Mouse (Mus musculus) liver, postnatal 0 days (tissue): ENCODE measurements around the gene Prkca. TPM values are rescaled to one million over a fixed set of nuclear protein-coding genes. Genes with fewer than 3 reads are reported as not detected.

Experiments
- ATAC-seq: fragments of 200-750 bp; cut with Nextera tagmentation; 2 replicates; pipeline ENCODE4 v1.8.0; 2017; ENCODE audit warnings: mild to moderate bottlenecking, moderate library complexity
- DNase-seq: peaks from one replicate; pipeline ENCODE4 v3.0.0-alpha.2; 2016
- H3K27ac ChIP-seq: fragments of 300-500 bp; sonication (generic); 2 replicates; pipeline ENCODE4 v1.5.1; 2014; ENCODE audit warnings: antibody characterized with exemption, moderate library complexity, mild to moderate bottlenecking, low read depth
- H3K27me3 ChIP-seq: fragments of 300-500 bp; sonication (generic); 2 replicates; pipeline ENCODE4 v1.6.1; 2014; ENCODE audit warnings: low read length, control low read depth, mixed read lengths; ENCODE audit not compliant: insufficient read depth
- H3K36me3 ChIP-seq: fragments of 300-500 bp; sonication (generic); replicated peaks from 2 replicates; pipeline ENCODE4 v1.6.1; 2014; ENCODE audit warnings: mild to moderate bottlenecking, control low read depth, low read length, moderate library complexity, mixed read lengths; ENCODE audit not compliant: insufficient read depth
- H3K4me1 ChIP-seq: fragments of 300-500 bp; sonication (generic); 2 replicates; pipeline ENCODE4 v1.6.1; 2014; ENCODE audit warnings: antibody characterized with exemption, mild to moderate bottlenecking, control low read depth; ENCODE audit not compliant: insufficient read depth
- H3K4me2 ChIP-seq: fragments of 300-500 bp; sonication (generic); 2 replicates; pipeline ENCODE4 v1.6.1; 2014; ENCODE audit warnings: low read depth, mild to moderate bottlenecking, low read length, moderate library complexity, mixed read lengths
- H3K4me3 ChIP-seq: fragments of 300-500 bp; sonication (generic); 2 replicates; pipeline ENCODE4 v1.5.1; 2014; ENCODE audit warnings: low read depth, low read length
- H3K9ac ChIP-seq: fragments of 300-500 bp; sonication (generic); replicated peaks from 2 replicates; pipeline ENCODE4 v1.6.1; 2014; ENCODE audit warnings: mild to moderate bottlenecking, moderate library complexity
- H3K9me3 ChIP-seq: fragments of 300-500 bp; sonication (generic); 2 replicates; pipeline ENCODE4 v1.6.1; 2016; ENCODE audit warnings: mild to moderate bottlenecking, control low read depth, low read length, mixed read lengths
- CTCF ChIP-seq: sonication (generic); IDR thresholded peaks from 2 replicates; pipeline ENCODE4 v1.5.1; 2016; ENCODE audit warnings: antibody characterized with exemption, low read depth
- EP300 ChIP-seq: IDR thresholded peaks from 2 replicates; pipeline ENCODE4 v1.6.1; 2016; ENCODE audit warnings: antibody characterized with exemption, low read depth, mild to moderate bottlenecking
- WGBS: fragments of 180-500 bp; shearing (Covaris S2); extraction: QIAGEN DNeasy Blood & Tissue Kit; methylation state at CpG from one replicate; pipeline ENCODE4 v1.1.7; 2014; ENCODE audit not compliant: insufficient replicate concordance; 5-methylcytosine and 5-hydroxymethylcytosine counted together
- polyA plus RNA-seq: library from polyadenylated mRNA; unstranded; fragments of >200 nt; fragmentation: Nextera tagmentation; extraction: Ambion mirVana; gene quantifications from 2 replicates; pipeline ENCODE4 v1.2.1, GENCODE M21; 2015

Prkca gene
- polyA plus RNA-seq, 1 experiment from 2014 or later: 3.0 TPM

GRCm38 (mm10) chr11:108342781-108343768 lies 653 bp downstream of the Prkca start, which contains the start of gene Apoh:
Apoh (plus strand) TSS chr11:108343354.
- peak within 1 kb of the TSS; percentile 71 for H3K9ac ChIP-seq
- 2% methylated on average over 57 of the region's 75 CpGs for WGBS
- peak within 1 kb of the TSS; percentile 75 for H3K4me3 ChIP-seq
- peak within 1 kb of the TSS; percentile 46 for H3K27ac ChIP-seq
- no peaks in the 10 kb centered on the region for H3K9me3 ChIP-seq
- peaks cover 14% of the 10 kb centered on the region; the same call in 1 of the 2 replicates for H3K27me3 ChIP-seq
- peak within 1 kb of the TSS; percentile 94 for H3K4me2 ChIP-seq
- ATAC-seq (peak; percentile 17), DNase-seq (peak; percentile 48)
- TF ChIP-seq EP300 (no peak), CTCF (peak; percentile 15; the same call in 1 of the 2 replicates)
- H3K36me3 ChIP-seq: no peaks in the 10 kb centered on the region
- H3K4me1 ChIP-seq: peaks cover 15% of the 10 kb centered on the region

- peak overlapping the region; percentile 94 for H3K4me2 ChIP-seq
- no peak overlapping the region for H3K4me3 ChIP-seq
- H3K9me3 ChIP-seq: no peaks in the 10 kb centered on the region
- H3K36me3 ChIP-seq: no peaks in the 10 kb centered on the region
- DNase-seq (no peak), ATAC-seq (no peak)
- peaks cover 14% of the 10 kb centered on the region; the same call in 1 of the 2 replicates for H3K27me3 ChIP-seq
- H3K4me1 ChIP-seq: peaks cover 15% of the 10 kb centered on the region
- 35% methylated on average over 8 of the region's 8 CpGs for WGBS
- TF ChIP-seq CTCF (no peak), EP300 (no peak)
- no peak overlapping the region for H3K27ac ChIP-seq
- H3K9ac ChIP-seq: no peak overlapping the region
These were observed 1.9 kb downstream of the Prkca start for GRCm38 (mm10) chr11:108341783-108342182.

- 64% methylated on average over 4 of the region's 4 CpGs for WGBS
- H3K4me3 ChIP-seq: no peak overlapping the region
- H3K27me3 ChIP-seq: peaks cover 14% of the 10 kb centered on the region; the same call in 1 of the 2 replicates
- DNase-seq (no peak), ATAC-seq (no peak)
- H3K27ac ChIP-seq: no peak overlapping the region
- peaks cover 18% of the 10 kb centered on the region for H3K4me1 ChIP-seq
- H3K36me3 ChIP-seq: no peaks in the 10 kb centered on the region
- no peak overlapping the region for H3K9ac ChIP-seq
- TF ChIP-seq CTCF: no peak
- no peak for TF ChIP-seq EP300
- no peak overlapping the region for H3K4me2 ChIP-seq
- no peaks in the 10 kb centered on the region for H3K9me3 ChIP-seq
These were observed 3.4 kb downstream of the Prkca start for GRCm38 (mm10) chr11:108340293-108340692.

GRCm38 (mm10) chr11:108336445-108336844 lies 7.3 kb downstream of the Prkca start:
- Histone ChIP-seq H3K36me3 (no peaks in the 10 kb centered on the region), H3K4me3 (no peak overlapping the region), H3K9me3 (no peaks in the 10 kb centered on the region), H3K27me3 (no peaks in the 10 kb centered on the region), H3K27ac (no peak overlapping the region), H3K4me1 (peaks cover 3% of the 10 kb centered on the region; the same call in 1 of the 2 replicates), H3K4me2 (no peak overlapping the region), H3K9ac (no peak overlapping the region)
- TF ChIP-seq EP300: no peak
- no peak for TF ChIP-seq CTCF
- DNase-seq: no peak
- WGBS: 64% methylated on average over 5 of the region's 5 CpGs
- no peak for ATAC-seq

GRCm38 (mm10) chr11:108335536-108335935 lies 8.2 kb downstream of the Prkca start:
- Histone ChIP-seq H3K27me3 (no peaks in the 10 kb centered on the region), H3K4me1 (peaks cover 3% of the 10 kb centered on the region; the same call in 1 of the 2 replicates), H3K9me3 (no peaks in the 10 kb centered on the region), H3K27ac (no peak overlapping the region), H3K4me2 (no peak overlapping the region), H3K36me3 (no peaks in the 10 kb centered on the region), H3K4me3 (no peak overlapping the region), H3K9ac (no peak overlapping the region)
- 67% methylated on average over 4 of the region's 4 CpGs for WGBS
- ATAC-seq: no peak
- DNase-seq: no peak
- TF ChIP-seq EP300 (no peak), CTCF (no peak)

- Histone ChIP-seq H3K4me1 (peaks cover 3% of the 10 kb centered on the region; the same call in 1 of the 2 replicates), H3K36me3 (no peaks in the 10 kb centered on the region), H3K27me3 (no peaks in the 10 kb centered on the region), H3K9ac (no peak overlapping the region), H3K27ac (no peak overlapping the region), H3K4me3 (no peak overlapping the region), H3K9me3 (no peaks in the 10 kb centered on the region), H3K4me2 (no peak overlapping the region)
- ATAC-seq: no peak
- DNase-seq: no peak
- TF ChIP-seq EP300: no peak
- TF ChIP-seq CTCF: no peak
- WGBS: 47% methylated on average over 3 of the region's 3 CpGs
These were observed 9.1 kb downstream of the Prkca start for GRCm38 (mm10) chr11:108334658-108335057.
